In genomic region chr14:73092871-73093270, GRCm38 (mm10) we compare ENCODE assay signal across 30 mouse cellular contexts. TPM values are rescaled to one million over a fixed set of nuclear protein-coding genes. Genes with fewer than 3 reads are reported as not detected.
"Had no signal": no experiment of that assay in that cellular context is flagged by ENCODE, and none has a peak within 500 bp of the region (broad histone marks: within the 10 kb centered on the region; RNA-seq: fewer than 3 reads in every experiment).

No protein-coding gene starts in this region.

- H3K36me3 ChIP-seq: heart, embryonic 10.5 days; heart, embryonic 13.5 days; heart, embryonic 15.5 days; hindbrain, embryonic 12.5 days; kidney, embryonic 15.5 days; limb, embryonic 13.5 days; limb, embryonic 15.5 days had no signal

- H3K4me1 ChIP-seq: heart, embryonic 10.5 days; heart, embryonic 13.5 days; heart, embryonic 15.5 days; hindbrain, embryonic 12.5 days; limb, embryonic 13.5 days; limb, embryonic 15.5 days had no signal

- H3K27me3 ChIP-seq: hindbrain, embryonic 12.5 days; limb, embryonic 13.5 days; limb, embryonic 15.5 days had no signal

- ATAC-seq: forebrain, embryonic 16.5 days; hindbrain, embryonic 16.5 days; intestine, embryonic 16.5 days had no signal

- H3K27ac ChIP-seq: gastrocnemius, adult 2 months; heart, embryonic 10.5 days; heart, embryonic 13.5 days; heart, embryonic 15.5 days; hindbrain, embryonic 12.5 days; hindbrain, embryonic 14.5 days; kidney, embryonic 15.5 days; kidney, postnatal 0 days; limb, embryonic 13.5 days; limb, embryonic 15.5 days; liver, embryonic 14.5 days had no signal

- H3K9me3 ChIP-seq: heart, embryonic 10.5 days; heart, embryonic 13.5 days; heart, embryonic 15.5 days; hindbrain, embryonic 12.5 days; kidney, embryonic 15.5 days; limb, embryonic 13.5 days; limb, embryonic 15.5 days had no signal

- DNase-seq: gastrocnemius, adult 2 months; gastrocnemius, postnatal 10 days; gastrocnemius, postnatal 25 days; heart, adult 18-20 months; heart, postnatal 14 days; heart, postnatal 36 days; kidney, adult 11 months; kidney, adult 2 months; kidney, adult 9 months; kidney, postnatal 14 days; kidney, postnatal 36 days; layer of hippocampus, adult 9-11 months; layer of hippocampus, postnatal 36 days; left cerebral cortex, postnatal 4 days had no signal

- H3K9ac ChIP-seq: heart, embryonic 13.5 days; heart, embryonic 15.5 days; hindbrain, embryonic 12.5 days; hindbrain, embryonic 14.5 days; kidney, embryonic 15.5 days; limb, embryonic 13.5 days; limb, embryonic 15.5 days; liver, embryonic 14.5 days had no signal

- H3K4me2 ChIP-seq: heart, embryonic 13.5 days; heart, embryonic 15.5 days; hindbrain, embryonic 12.5 days; hindbrain, embryonic 14.5 days; kidney, embryonic 15.5 days; limb, embryonic 13.5 days; limb, embryonic 15.5 days had no signal

- H3K4me3 ChIP-seq: gastrocnemius, adult 2 months; heart, embryonic 10.5 days; heart, embryonic 13.5 days; heart, embryonic 15.5 days; hindbrain, embryonic 12.5 days; kidney, embryonic 15.5 days; limb, embryonic 13.5 days; limb, embryonic 15.5 days had no signal

RNA-seq across cellular contexts. Expression of gene Cysltr2, which starts 44.0 kb away (rescaled TPM):
- total RNA-seq: gastrocnemius, adult 2 months; gastrocnemius, postnatal 25 days; gastrocnemius, postnatal 4 days had no signal
- polyA plus RNA-seq: heart, embryonic 13.5 days; heart, embryonic 15.5 days; heart, postnatal 0 days; hindbrain, embryonic 12.5 days; hindbrain, embryonic 14.5 days; limb, embryonic 11.5 days; limb, embryonic 13.5 days had no signal
